Comparison of ENCODE assay signal across 8 mouse cellular contexts in genomic region chr16:91596397-91596778, GRCm38 (mm10). TPM values are rescaled to one million over a fixed set of nuclear protein-coding genes. Genes with fewer than 3 reads are reported as not detected.
DNase-seq lines count a peak whose midpoint lies in the region; ATAC-seq and TF ChIP-seq lines count a peak whose summit lies in the region.

No protein-coding gene starts in this region.

- no peak for ATAC-seq in hindbrain, postnatal 0 days
- no peak for ATAC-seq in midbrain, embryonic 13.5 days

- no peak for TF ChIP-seq POLR2A in bone marrow, adult 2 months (IDR thresholded peaks at IDR 0.05; ENCODE audit: borderline replicate concordance, control insufficient read depth, low read depth, low read length)

- H3K27me3 ChIP-seq in hindbrain, postnatal 0 days (ENCODE audit: insufficient read depth, low read length), result no peaks in the 10 kb centered on the region
- peaks cover 16% of the 10 kb centered on the region for H3K27me3 ChIP-seq in midbrain, embryonic 13.5 days

- WGBS in bone marrow, adult 2 months, result 3% methylated on average over 9 of the region's 9 CpGs
- 19% methylated on average over 9 of the region's 9 CpGs for WGBS in hindbrain, postnatal 0 days
- 21% methylated on average over 9 of the region's 9 CpGs for WGBS in midbrain, embryonic 13.5 days

- TF ChIP-seq CTCF in left cerebral cortex, adult 2 months (IDR thresholded peaks at IDR 0.05), result no peak
- TF ChIP-seq CTCF in bone marrow, adult 2 months (IDR thresholded peaks at IDR 0.05; ENCODE audit: control insufficient read depth, insufficient read depth, low read length), result no peak
- no peak for TF ChIP-seq CTCF in hindbrain, postnatal 0 days (IDR thresholded peaks at IDR 0.05; ENCODE audit: low read depth)

- intact Hi-C loops in left cerebral cortex, adult 2 months (cut with DNase I), result loop anchor here (2.0 kb wide), 2 partner anchors 22 to 50 kb away; partner anchors contain the start of genes Dnajc28, Gart and Son

- H3K4me2 ChIP-seq in hindbrain, postnatal 0 days (ENCODE audit: low read depth, low read length), result peak overlapping the region; percentile 73
- H3K4me2 ChIP-seq in midbrain, embryonic 13.5 days (replicated peaks), result peak overlapping the region; percentile 88

- H3K9ac ChIP-seq in hindbrain, postnatal 0 days (replicated peaks; ENCODE audit: low read length), result peak overlapping the region; percentile 84
- peak overlapping the region; percentile 84; the same call in 1 of the 2 replicates for H3K9ac ChIP-seq in midbrain, embryonic 13.5 days (replicated peaks)

- peaks cover 3% of the 10 kb centered on the region for H3K4me1 ChIP-seq in bone marrow, adult 2 months (ENCODE audit: control insufficient read depth, insufficient read depth, low read length)
- peaks cover 6% of the 10 kb centered on the region; the same call in 1 of the 2 replicates for H3K4me1 ChIP-seq in hindbrain, postnatal 0 days (ENCODE audit: insufficient read depth, low read length)
- peaks cover 12% of the 10 kb centered on the region for H3K4me1 ChIP-seq in midbrain, embryonic 13.5 days (replicated peaks)

- DNase-seq in left cerebral cortex, adult 2 months (ENCODE audit: extremely low spot score in 1 of 2, low spot score in 2 of 2), result no peak
- DNase-seq in left cerebral cortex, adult 18-20 months (ENCODE audit: low spot score in 2 of 2), result no peak
- DNase-seq in hindbrain, postnatal 0 days (ENCODE audit: low spot score), result no peak
- DNase-seq in cerebellum, adult 9-11 months, result no peak
- no peak for DNase-seq in urinary bladder, postnatal 4 days (ENCODE audit: low spot score in 2 of 2)
- DNase-seq in gastrocnemius, postnatal 4 days (ENCODE audit: low spot score in 2 of 2), result no peak

- peak overlapping the region; percentile 83 for H3K4me3 ChIP-seq in left cerebral cortex, adult 2 months
- peak overlapping the region; percentile 69 for H3K4me3 ChIP-seq in bone marrow, adult 2 months (replicated peaks; ENCODE audit: control insufficient read depth, low read depth, low read length)
- H3K4me3 ChIP-seq in hindbrain, postnatal 0 days (ENCODE audit: low read length), result peak overlapping the region; percentile 90
- H3K4me3 ChIP-seq in midbrain, embryonic 13.5 days (replicated peaks), result peak overlapping the region; percentile 79

- H3K27ac ChIP-seq in left cerebral cortex, adult 2 months, result no peak overlapping the region
- H3K27ac ChIP-seq in bone marrow, adult 2 months (ENCODE audit: control insufficient read depth, insufficient read depth, low read depth, low read length, poor library complexity), result peak overlapping the region; percentile 83
- H3K27ac ChIP-seq in hindbrain, postnatal 0 days, result no peak overlapping the region
- no peak overlapping the region for H3K27ac ChIP-seq in midbrain, embryonic 13.5 days

- no peaks in the 10 kb centered on the region for H3K36me3 ChIP-seq in hindbrain, postnatal 0 days (ENCODE audit: insufficient read depth, low read length)
- H3K36me3 ChIP-seq in midbrain, embryonic 13.5 days, result peaks cover 6% of the 10 kb centered on the region; the same call in 1 of the 2 replicates

- H3K9me3 ChIP-seq in hindbrain, postnatal 0 days (ENCODE audit: low read length), result no peaks in the 10 kb centered on the region
- no peaks in the 10 kb centered on the region for H3K9me3 ChIP-seq in midbrain, embryonic 13.5 days

RNA-seq across cellular contexts. Expression of gene Tmem50b, which starts 1.2 kb away (rescaled TPM):
- total RNA-seq in left cerebral cortex, adult 2 months (2021), result 10 to 100 TPM; 84.1 to 88.0 TPM
- total RNA-seq in left cerebral cortex, adult 18-20 months (2021), result 10 to 100 TPM; 87.7 to 92.8 TPM
- polyA plus RNA-seq in bone marrow, adult 2 months (2011; ENCODE audit: insufficient read depth, insufficient read length, low replicate concordance, missing spikeins), result 7.3 and 17.5 TPM in 2 replicates
- total RNA-seq in hindbrain, postnatal 0 days (2014; rRNA removed), result 79.6 and 93.3 TPM in 2 replicates
- polyA plus RNA-seq in hindbrain, postnatal 0 days (2015; fragmentation: Nextera tagmentation; extraction: Ambion mirVana), result 107 and 114 TPM in 2 replicates
- polyA plus RNA-seq in midbrain, embryonic 13.5 days (2015; fragmentation: Nextera tagmentation; extraction: Ambion mirVana), result 50.5 and 55.1 TPM in 2 replicates
- total RNA-seq in gastrocnemius, postnatal 4 days (2021), result 10 to 100 TPM; 12.3 to 12.8 TPM

RNA-seq across cellular contexts. Expression of gene Dnajc28, which starts 22.4 kb away (rescaled TPM):
- 1 to 10 TPM; 9.0 to 9.8 TPM for total RNA-seq in left cerebral cortex, adult 2 months (2021)
- total RNA-seq in left cerebral cortex, adult 18-20 months (2021), result 1 to 10 TPM; 8.3 to 8.6 TPM
- polyA plus RNA-seq in bone marrow, adult 2 months (2011; ENCODE audit: insufficient read depth, insufficient read length, low replicate concordance, missing spikeins), result 1.6 and 1.9 TPM in 2 replicates
- 1.7 and 5.3 TPM in 2 replicates for total RNA-seq in hindbrain, postnatal 0 days (2014; rRNA removed)
- 2.9 and 3.8 TPM in 2 replicates for polyA plus RNA-seq in hindbrain, postnatal 0 days (2015; fragmentation: Nextera tagmentation; extraction: Ambion mirVana)
- polyA plus RNA-seq in midbrain, embryonic 13.5 days (2015; fragmentation: Nextera tagmentation; extraction: Ambion mirVana), result 7.2 and 8.0 TPM in 2 replicates
- 1 to 10 TPM; 2.9 to 3.9 TPM for total RNA-seq in gastrocnemius, postnatal 4 days (2021)

RNA-seq across cellular contexts. Expression of gene Ifngr2, which starts 49.5 kb away (rescaled TPM):
- total RNA-seq in left cerebral cortex, adult 2 months (2021), result 10 to 100 TPM; 30.0 to 32.7 TPM
- 10 to 100 TPM; 31.3 to 41.2 TPM for total RNA-seq in left cerebral cortex, adult 18-20 months (2021)
- 11.1 and 27.7 TPM in 2 replicates for polyA plus RNA-seq in bone marrow, adult 2 months (2011; ENCODE audit: insufficient read depth, insufficient read length, low replicate concordance, missing spikeins)
- 53.1 and 68.4 TPM in 2 replicates for total RNA-seq in hindbrain, postnatal 0 days (2014; rRNA removed)
- 131 and 140 TPM in 2 replicates for polyA plus RNA-seq in hindbrain, postnatal 0 days (2015; fragmentation: Nextera tagmentation; extraction: Ambion mirVana)
- 57.6 and 63.5 TPM in 2 replicates for polyA plus RNA-seq in midbrain, embryonic 13.5 days (2015; fragmentation: Nextera tagmentation; extraction: Ambion mirVana)
- 10 to 100 TPM; 47.9 to 52.5 TPM for total RNA-seq in gastrocnemius, postnatal 4 days (2021)

RNA-seq across cellular contexts. Expression of gene Gart, which starts 50.4 kb away (rescaled TPM):
- 10 to 100 TPM; 48.4 to 52.8 TPM for total RNA-seq in left cerebral cortex, adult 2 months (2021)
- 10 to 100 TPM; 53.0 TPM for total RNA-seq in left cerebral cortex, adult 18-20 months (2021)
- polyA plus RNA-seq in bone marrow, adult 2 months (2011; ENCODE audit: insufficient read depth, insufficient read length, low replicate concordance, missing spikeins), result 70.5 and 94.2 TPM in 2 replicates
- 40.9 and 50.2 TPM in 2 replicates for total RNA-seq in hindbrain, postnatal 0 days (2014; rRNA removed)
- 46.2 and 46.6 TPM in 2 replicates for polyA plus RNA-seq in hindbrain, postnatal 0 days (2015; fragmentation: Nextera tagmentation; extraction: Ambion mirVana)
- polyA plus RNA-seq in midbrain, embryonic 13.5 days (2015; fragmentation: Nextera tagmentation; extraction: Ambion mirVana), result 72.3 and 73.7 TPM in 2 replicates
- 10 to 100 TPM; 73.3 to 83.7 TPM for total RNA-seq in gastrocnemius, postnatal 4 days (2021)

RNA-seq across cellular contexts. Expression of gene Son, which starts 50.9 kb away (rescaled TPM):
- total RNA-seq in left cerebral cortex, adult 2 months (2021), result 100 to 1,000 TPM; 221 to 228 TPM
- 100 to 1,000 TPM; 202 to 210 TPM for total RNA-seq in left cerebral cortex, adult 18-20 months (2021)
- 132 and 165 TPM in 2 replicates for polyA plus RNA-seq in bone marrow, adult 2 months (2011; ENCODE audit: insufficient read depth, insufficient read length, low replicate concordance, missing spikeins)
- 246 and 254 TPM in 2 replicates for total RNA-seq in hindbrain, postnatal 0 days (2014; rRNA removed)
- polyA plus RNA-seq in hindbrain, postnatal 0 days (2015; fragmentation: Nextera tagmentation; extraction: Ambion mirVana), result 95.3 and 97.2 TPM in 2 replicates
- polyA plus RNA-seq in midbrain, embryonic 13.5 days (2015; fragmentation: Nextera tagmentation; extraction: Ambion mirVana), result 146 and 159 TPM in 2 replicates
- total RNA-seq in gastrocnemius, postnatal 4 days (2021), result 100 to 1,000 TPM; 169 to 203 TPM
